Mouse (Mus musculus) right cerebral cortex, postnatal 36 days (tissue): Measurements from ENCODE around the gene Wdr20.

ENCODE experiments used
- DNase-seq, 2 experiments: peaks; one replicate each; pipeline ENCODE4 v3.0.0; 2022; ENCODE audit warnings: low spot score in 2 of 2, mixed read lengths in 1 of 2

Gene Wdr20

GRCm38 (mm10) chr12:110851923-110852322, 114.2 kb downstream of the Wdr20 start:
- DNase-seq, result no peak
